Mouse (Mus musculus): ENCODE measurements around the gene Rnf144a.

- TF ChIP-seq POLR2A (IDR thresholded peaks at IDR 0.05; ENCODE audit: borderline replicate concordance, extremely low read depth, insufficient read depth, insufficient read length, poor library complexity, severe bottlenecking) (no peak), CTCF (IDR thresholded peaks at IDR 0.05; ENCODE audit: borderline replicate concordance, extremely low read depth, insufficient read depth, insufficient read length) (no peak)
Measured at GRCm38 (mm10) chr12:26404781-26405702, 10.0 kb downstream of the Rnf144a start.

All from brain, embryonic 14.5 days (tissue).